Mouse (Mus musculus) liver, embryonic 12.5 days (tissue): ENCODE results near the gene Ppp2r5c. TPM values are rescaled to one million over a fixed set of nuclear protein-coding genes. Genes with fewer than 3 reads are reported as not detected.

ENCODE experiments used
- ATAC-seq: fragments of 200-750 bp; cut with Nextera tagmentation; 2 replicates; pipeline ENCODE4 v1.8.0; 2017; ENCODE audit warnings: moderate number of reproducible peaks, mild to moderate bottlenecking, moderate library complexity
- H3K27ac ChIP-seq: fragments of 300-500 bp; sonication (generic); 2 replicates; pipeline ENCODE4 v1.5.1; 2016; ENCODE audit warnings: mild to moderate bottlenecking
- H3K27me3 ChIP-seq: fragments of 300-500 bp; sonication (generic); replicated peaks from 2 replicates; pipeline ENCODE4 v1.6.1; 2016; ENCODE audit warnings: mild to moderate bottlenecking, moderate library complexity
- H3K36me3 ChIP-seq: fragments of 300-500 bp; sonication (generic); 2 replicates; pipeline ENCODE4 v1.6.1; 2016; ENCODE audit warnings: mild to moderate bottlenecking, moderate library complexity
- H3K4me1 ChIP-seq: fragments of 300-500 bp; sonication (generic); 2 replicates; pipeline ENCODE4 v1.6.1; 2016
- H3K4me2 ChIP-seq: fragments of 300-500 bp; sonication (generic); 2 replicates; pipeline ENCODE4 v1.6.1; 2016; ENCODE audit warnings: mild to moderate bottlenecking, moderate library complexity
- H3K4me3 ChIP-seq: fragments of 300-500 bp; sonication (generic); 2 replicates; pipeline ENCODE4 v1.5.1; 2016; ENCODE audit warnings: mild to moderate bottlenecking, moderate library complexity
- H3K9ac ChIP-seq: fragments of 300-500 bp; sonication (generic); 2 replicates; pipeline ENCODE4 v1.6.1; 2016; ENCODE audit warnings: mild to moderate bottlenecking, moderate library complexity
- H3K9me3 ChIP-seq: fragments of 300-500 bp; sonication (generic); replicated peaks from 2 replicates; pipeline ENCODE4 v1.6.1; 2016; ENCODE audit warnings: mild to moderate bottlenecking, moderate library complexity
- WGBS: fragments of 180-500 bp; shearing (Covaris S2); methylation state at CpG from one replicate; pipeline ENCODE4 v1.1.7; 2016; ENCODE audit not compliant: insufficient replicate concordance; 5-methylcytosine and 5-hydroxymethylcytosine counted together
- polyA plus RNA-seq: library from polyadenylated mRNA; unstranded; fragments of >200 nt; fragmentation: Nextera tagmentation; extraction: Ambion mirVana; gene quantifications from 2 replicates; pipeline ENCODE4 v1.2.1, GENCODE M21; 2016

Ppp2r5c gene
- polyA plus RNA-seq, 1 experiment from 2014 or later = 103 TPM

GRCm38 (mm10) chr12:110533151-110533550 is 86.2 kb downstream of the Ppp2r5c start:
- Histone ChIP-seq H3K27ac (no peak overlapping the region), H3K9me3 (no peaks in the 10 kb centered on the region), H3K4me1 (no peaks in the 10 kb centered on the region), H3K4me3 (no peak overlapping the region), H3K4me2 (no peak overlapping the region), H3K27me3 (no peaks in the 10 kb centered on the region), H3K9ac (no peak overlapping the region), H3K36me3 (peaks cover 27% of the 10 kb centered on the region)
- no peak for ATAC-seq
- 87% methylated on average over 2 of the region's 2 CpGs for WGBS

DNA sequence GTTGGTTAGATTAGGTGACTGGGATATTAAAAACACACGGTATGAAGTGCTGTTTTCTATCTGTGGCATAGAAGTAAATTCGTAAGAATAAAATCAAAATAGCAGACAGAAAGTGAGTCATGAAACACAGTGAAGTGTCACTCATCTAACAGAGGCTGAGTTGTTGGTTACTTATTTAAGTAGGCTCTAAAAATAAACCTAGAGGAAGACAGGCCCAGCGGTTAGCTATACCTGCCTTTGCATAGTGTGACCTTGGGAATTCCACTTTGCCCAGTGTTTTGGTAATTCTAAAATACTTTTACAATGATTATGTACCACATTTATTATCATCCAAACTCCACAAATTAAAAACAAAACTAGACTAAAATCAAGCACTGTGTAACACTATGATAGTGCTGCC is 86.9 kb downstream of the Ppp2r5c start:
- Histone ChIP-seq H3K4me3 (no peak overlapping the region), H3K4me1 (no peaks in the 10 kb centered on the region), H3K9me3 (no peaks in the 10 kb centered on the region), H3K27ac (no peak overlapping the region), H3K4me2 (no peak overlapping the region), H3K36me3 (peaks cover 21% of the 10 kb centered on the region), H3K9ac (no peak overlapping the region), H3K27me3 (no peaks in the 10 kb centered on the region)
- WGBS = 76% methylated on average over 3 of the region's 3 CpGs
- no peak for ATAC-seq

- no peak for ATAC-seq
- Histone ChIP-seq H3K36me3 (peaks cover 15% of the 10 kb centered on the region), H3K4me1 (no peaks in the 10 kb centered on the region), H3K9ac (no peak overlapping the region), H3K27me3 (no peaks in the 10 kb centered on the region), H3K9me3 (no peaks in the 10 kb centered on the region), H3K4me2 (no peak overlapping the region), H3K27ac (no peak overlapping the region), H3K4me3 (no peak overlapping the region)
- WGBS = 81% methylated on average over 5 of the region's 5 CpGs
Observed at GRCm38 (mm10) chr12:110535361-110535760, 88.4 kb downstream of the Ppp2r5c start.

DNA sequence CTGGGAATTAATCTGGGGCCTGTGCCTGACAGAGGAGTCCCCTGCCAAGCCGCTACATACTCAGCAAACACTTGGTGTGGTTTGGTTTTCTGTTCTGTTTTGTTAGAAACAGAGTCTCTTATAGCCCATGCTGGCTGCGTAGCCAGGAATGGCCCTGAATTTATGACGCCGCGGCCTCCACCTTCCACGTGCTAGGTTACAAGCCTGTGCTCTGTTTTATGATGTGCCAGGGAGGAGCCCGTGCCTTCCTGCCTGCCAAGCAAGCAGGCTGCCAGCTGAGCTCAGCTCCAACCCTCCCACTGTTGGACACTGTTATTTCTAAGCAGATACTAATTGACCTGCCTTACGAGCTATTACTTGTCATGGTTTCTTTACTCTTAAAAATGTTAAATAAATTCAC is 90.8 kb downstream of the Ppp2r5c start:
- 91% methylated on average over 8 of the region's 8 CpGs for WGBS
- Histone ChIP-seq H3K4me2 (no peak overlapping the region), H3K27me3 (no peaks in the 10 kb centered on the region), H3K9ac (no peak overlapping the region), H3K9me3 (no peaks in the 10 kb centered on the region), H3K4me1 (no peaks in the 10 kb centered on the region), H3K36me3 (peaks cover 5% of the 10 kb centered on the region; the same call in 1 of the 2 replicates), H3K4me3 (no peak overlapping the region), H3K27ac (no peak overlapping the region)
- ATAC-seq = no peak

DNA sequence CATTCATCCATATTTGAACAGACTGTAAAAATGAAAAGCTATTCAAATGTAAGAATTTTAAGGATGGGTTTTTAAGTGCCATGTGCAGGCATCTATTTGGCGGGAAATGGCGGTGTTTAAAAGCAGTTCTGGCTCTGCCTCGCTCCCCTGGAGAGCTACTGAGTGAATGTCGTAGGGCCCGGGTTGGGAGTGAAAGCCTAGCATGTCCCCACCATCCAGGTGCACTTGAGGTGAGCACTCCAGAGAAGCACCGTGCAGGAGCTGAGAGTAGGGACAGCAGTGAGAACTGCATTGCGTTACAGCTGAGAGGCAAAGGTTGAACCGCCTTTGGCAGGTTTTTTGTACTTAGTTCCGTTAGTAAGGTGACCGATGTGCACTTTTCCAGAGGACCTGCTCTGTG is 92.4 kb downstream of the Ppp2r5c start:
- ATAC-seq = no peak
- H3K27me3 ChIP-seq = no peaks in the 10 kb centered on the region
- no peak overlapping the region for H3K4me2 ChIP-seq
- peaks cover 2% of the 10 kb centered on the region for H3K4me1 ChIP-seq
- H3K9me3 ChIP-seq = no peaks in the 10 kb centered on the region
- no peak overlapping the region for H3K27ac ChIP-seq
- H3K9ac ChIP-seq = no peak overlapping the region
- H3K36me3 ChIP-seq = peaks cover 7% of the 10 kb centered on the region; the same call in 1 of the 2 replicates
- 90% methylated on average over 10 of the region's 10 CpGs for whole genome bisulfite sequencing
- no peak overlapping the region for H3K4me3 ChIP-seq

- Histone ChIP-seq H3K4me3 (no peak overlapping the region), H3K27me3 (no peaks in the 10 kb centered on the region), H3K9me3 (no peaks in the 10 kb centered on the region), H3K9ac (no peak overlapping the region), H3K4me1 (peaks cover 6% of the 10 kb centered on the region), H3K36me3 (peaks cover 8% of the 10 kb centered on the region; the same call in 1 of the 2 replicates), H3K4me2 (no peak overlapping the region), H3K27ac (no peak overlapping the region)
- WGBS = 80% methylated on average over 9 of the region's 9 CpGs
- ATAC-seq = no peak
Observed at GRCm38 (mm10) chr12:110539798-110540197, 92.9 kb downstream of the Ppp2r5c start.

DNA sequence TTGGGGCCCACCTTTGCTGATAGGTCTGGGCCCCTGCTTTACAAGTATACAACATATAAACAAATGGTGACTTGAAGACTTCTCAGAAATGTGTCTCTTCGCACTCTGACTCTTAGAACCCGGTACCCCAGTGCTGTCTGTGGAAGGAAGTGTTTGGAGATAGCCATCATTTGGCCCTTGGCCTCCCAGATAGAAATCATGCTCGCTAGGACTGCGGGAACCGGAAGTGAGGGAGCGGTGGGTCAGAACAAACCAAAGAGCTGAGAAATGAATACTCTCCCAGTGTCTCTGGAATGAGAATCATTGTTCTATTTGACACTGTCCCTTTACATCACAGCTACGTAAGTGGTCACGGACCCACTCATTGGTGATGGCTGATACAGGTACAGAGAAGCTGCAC is 93.4 kb downstream of the Ppp2r5c start:
- Histone ChIP-seq H3K4me1 (peaks cover 11% of the 10 kb centered on the region), H3K9ac (no peak overlapping the region), H3K4me3 (no peak overlapping the region), H3K36me3 (peaks cover 12% of the 10 kb centered on the region; the same call in 1 of the 2 replicates), H3K4me2 (no peak overlapping the region), H3K27me3 (no peaks in the 10 kb centered on the region), H3K27ac (no peak overlapping the region), H3K9me3 (no peaks in the 10 kb centered on the region)
- no peak for ATAC-seq
- 74% methylated on average over 8 of the region's 8 CpGs for WGBS

- no peak for ATAC-seq
- H3K4me1 ChIP-seq = peaks cover 19% of the 10 kb centered on the region
- H3K9ac ChIP-seq = no peak overlapping the region
- no peaks in the 10 kb centered on the region for H3K27me3 ChIP-seq
- H3K9me3 ChIP-seq = no peaks in the 10 kb centered on the region
- H3K36me3 ChIP-seq = peaks cover 16% of the 10 kb centered on the region
- WGBS = 94% methylated on average over 8 of the region's 8 CpGs
- no peak overlapping the region for H3K4me2 ChIP-seq
- H3K4me3 ChIP-seq = no peak overlapping the region
- no peak overlapping the region for H3K27ac ChIP-seq
Observed at GRCm38 (mm10) chr12:110541001-110541400, 94.1 kb downstream of the Ppp2r5c start.

DNA sequence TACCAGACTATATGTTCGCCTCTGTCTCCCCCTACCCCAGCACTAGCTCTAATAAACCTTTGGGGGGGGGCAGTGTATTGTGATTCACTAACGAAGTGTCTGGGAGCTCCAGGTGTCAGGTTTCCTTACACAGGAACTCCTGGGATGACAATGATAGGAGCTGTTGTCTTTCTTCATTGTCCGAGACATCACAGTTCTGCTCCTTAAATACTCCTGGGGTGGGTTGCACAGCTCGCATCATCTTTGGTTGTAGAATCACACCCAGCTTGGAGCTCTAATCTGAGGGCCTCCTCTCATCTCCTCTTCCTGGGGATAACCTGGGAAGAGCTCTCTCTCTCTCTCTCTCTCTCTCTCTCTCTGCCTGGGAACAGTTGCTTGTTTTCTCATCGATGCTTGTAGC is 94.6 kb downstream of the Ppp2r5c start:
- H3K4me3 ChIP-seq = no peak overlapping the region
- H3K4me2 ChIP-seq = no peak overlapping the region
- H3K9ac ChIP-seq = no peak overlapping the region
- H3K36me3 ChIP-seq = peaks cover 22% of the 10 kb centered on the region
- H3K27me3 ChIP-seq = no peaks in the 10 kb centered on the region
- WGBS = 78% methylated on average over 5 of the region's 5 CpGs
- no peak overlapping the region for H3K27ac ChIP-seq
- H3K9me3 ChIP-seq = no peaks in the 10 kb centered on the region
- no peak for ATAC-seq
- H3K4me1 ChIP-seq = peaks cover 24% of the 10 kb centered on the region

DNA sequence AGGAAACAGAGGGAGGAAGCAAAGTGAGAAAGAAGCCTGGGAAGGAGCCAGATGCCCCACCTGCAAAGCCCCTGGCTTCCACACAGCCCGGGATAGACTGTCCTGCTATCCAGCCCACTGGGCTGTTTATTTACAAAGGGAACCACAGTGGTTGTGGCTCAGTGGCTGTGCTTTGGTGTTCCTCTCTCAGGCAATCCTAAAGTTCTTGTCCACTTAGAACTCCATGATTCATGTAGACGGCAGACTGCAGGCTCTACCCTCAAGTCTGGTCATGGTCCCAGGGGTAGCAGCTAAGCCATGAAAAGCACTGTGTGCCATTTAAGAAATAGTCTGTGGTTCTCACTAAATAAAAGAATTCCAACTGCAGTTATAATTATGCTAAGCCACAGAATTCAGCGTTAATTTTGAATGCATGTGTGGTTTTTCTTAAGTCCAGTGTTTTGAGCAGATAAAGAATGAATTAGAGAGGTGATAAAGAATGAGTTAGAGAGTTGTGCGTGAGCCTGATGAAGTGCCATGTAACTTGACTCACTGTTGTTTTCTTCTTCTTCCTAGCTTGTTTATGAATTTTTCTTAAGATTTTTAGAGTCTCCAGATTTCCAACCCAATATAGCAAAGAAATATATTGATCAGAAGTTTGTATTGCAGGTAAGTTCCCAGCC is 98.3 kb downstream of the Ppp2r5c start:
- Histone ChIP-seq H3K4me3 (no peak overlapping the region), H3K9ac (0 out of 2 replicates have a peak overlapping the region, but pooled peaks have one; percentile 33), H3K27me3 (no peaks in the 10 kb centered on the region), H3K4me1 (peaks cover 39% of the 10 kb centered on the region), H3K9me3 (no peaks in the 10 kb centered on the region), H3K4me2 (peak overlapping the region; percentile 36), H3K27ac (peak overlapping the region; percentile 24; the same call in 1 of the 2 replicates), H3K36me3 (peaks cover 52% of the 10 kb centered on the region)
- ATAC-seq = no peak
- 47% methylated on average over 4 of the region's 4 CpGs for WGBS

GRCm38 (mm10) chr12:110547573-110547972 is 100.7 kb downstream of the Ppp2r5c start:
- Histone ChIP-seq H3K9me3 (no peaks in the 10 kb centered on the region), H3K27ac (no peak overlapping the region), H3K4me2 (no peak overlapping the region), H3K9ac (no peak overlapping the region), H3K4me3 (no peak overlapping the region), H3K4me1 (peaks cover 45% of the 10 kb centered on the region), H3K36me3 (peaks cover 73% of the 10 kb centered on the region), H3K27me3 (no peaks in the 10 kb centered on the region)
- no peak for ATAC-seq
- 97% methylated on average over 12 of the region's 12 CpGs for WGBS

- WGBS = 72% methylated on average over 7 of the region's 7 CpGs
- Histone ChIP-seq H3K4me3 (no peak overlapping the region), H3K4me1 (peaks cover 41% of the 10 kb centered on the region), H3K27me3 (no peaks in the 10 kb centered on the region), H3K9ac (no peak overlapping the region), H3K4me2 (peak overlapping the region; percentile 42), H3K36me3 (peaks cover 90% of the 10 kb centered on the region), H3K27ac (peak overlapping the region; percentile 42), H3K9me3 (no peaks in the 10 kb centered on the region)
- ATAC-seq = peak; percentile 91
Observed at GRCm38 (mm10) chr12:110549437-110550112, 102.7 kb downstream of the Ppp2r5c start.
